Mouse (Mus musculus): ENCODE data around the gene Ccdc85b. TPM values are rescaled to one million over a fixed set of nuclear protein-coding genes. Genes with fewer than 3 reads are reported as not detected.
"Not testable (repeated sequence)": the region's sequence is repeated elsewhere in the genome, so short reads cannot be mapped to it uniquely, and the experiment has no call there.

The Ccdc85b gene
- total RNA-seq, 2 experiments from 2014 or later, result 10.4 to 10.6 TPM

GRCm38 (mm10) chr19:5425906-5426565 is 31.7 kb downstream of the Ccdc85b start:
- no peak for DNase-seq (ENCODE audit: low spot score in 2 of 2)

- peak; percentile 90 to 98 for DNase-seq (ENCODE audit: low spot score in 2 of 2)
Observed at GRCm38 (mm10) chr19:5424782-5425741, 32.6 kb downstream of the Ccdc85b start, which contains the start of the genes Drap1 and AI837181. TSS of gene Drap1 (minus strand) at chr19:5424979. TSS of gene AI837181 (plus strand) at chr19:5425144.

DNA sequence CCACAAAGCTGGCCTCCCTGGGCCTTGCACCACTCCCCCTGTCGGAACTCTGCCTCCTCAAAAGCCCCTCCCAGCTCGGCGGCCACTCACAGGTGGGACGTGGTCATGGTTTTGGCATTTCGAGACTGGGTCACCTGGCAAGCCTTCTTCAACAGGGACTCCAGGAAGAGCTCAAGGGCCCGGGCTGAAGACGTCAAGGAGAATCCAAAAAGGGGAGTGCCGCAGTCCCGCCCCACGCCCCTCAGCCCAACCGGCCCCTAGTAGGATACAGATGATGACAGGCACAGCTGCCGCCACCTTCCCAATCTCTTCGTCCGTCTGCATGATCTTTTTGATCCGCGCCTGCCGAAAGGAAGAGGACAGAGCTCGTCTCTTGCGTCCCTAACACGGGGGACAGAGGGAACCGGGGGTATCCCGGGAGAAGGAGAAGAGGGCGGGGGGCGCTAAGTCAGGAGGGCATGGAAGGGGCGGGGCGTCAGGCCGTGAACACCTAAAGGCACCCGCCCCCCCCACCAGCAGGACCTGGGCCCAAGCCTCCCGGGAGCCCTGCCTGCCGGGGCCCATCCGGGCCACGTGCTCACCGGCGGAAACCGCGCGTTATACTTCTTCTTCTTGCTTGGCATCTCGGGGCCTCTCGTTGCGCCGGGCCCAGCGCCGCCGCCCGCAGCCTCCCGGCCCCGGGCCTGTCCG is 33.5 kb downstream of the Ccdc85b start:
- DNase-seq (ENCODE audit: low spot score in 2 of 2), result peak; percentile 46 to 51

GRCm38 (mm10) chr19:5423561-5423960 is 34.1 kb downstream of the Ccdc85b start:
- no peak for DNase-seq (ENCODE audit: low spot score in 2 of 2)

DNA sequence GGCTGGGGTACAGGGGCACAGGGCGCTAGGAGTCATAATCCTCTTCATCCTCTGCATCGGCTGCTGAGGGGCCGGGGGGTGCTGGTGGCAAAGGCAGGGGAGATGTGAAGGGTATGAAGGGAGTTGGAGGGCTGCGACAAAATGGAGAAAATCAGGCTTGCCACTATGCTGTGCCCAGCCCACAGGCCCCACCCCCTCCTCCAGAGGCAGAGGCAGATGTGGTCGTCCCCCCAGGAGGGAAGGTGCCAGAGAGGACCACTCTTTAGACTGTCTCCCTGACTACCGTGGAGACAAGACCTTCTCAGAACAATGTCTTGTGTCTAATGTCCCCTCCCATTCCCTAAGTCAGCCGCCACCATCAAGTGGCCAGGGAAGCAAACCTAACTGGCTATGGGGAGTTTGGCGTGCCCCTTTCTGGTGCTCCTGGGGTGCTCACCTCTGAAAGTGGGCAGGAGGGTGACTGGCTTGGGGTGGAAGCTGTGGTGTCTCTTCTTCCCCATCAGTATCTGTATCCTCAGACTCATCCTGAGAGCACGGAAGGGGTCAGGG is 34.7 kb downstream of the Ccdc85b start:
- DNase-seq (ENCODE audit: low spot score in 2 of 2), result no peak

DNA sequence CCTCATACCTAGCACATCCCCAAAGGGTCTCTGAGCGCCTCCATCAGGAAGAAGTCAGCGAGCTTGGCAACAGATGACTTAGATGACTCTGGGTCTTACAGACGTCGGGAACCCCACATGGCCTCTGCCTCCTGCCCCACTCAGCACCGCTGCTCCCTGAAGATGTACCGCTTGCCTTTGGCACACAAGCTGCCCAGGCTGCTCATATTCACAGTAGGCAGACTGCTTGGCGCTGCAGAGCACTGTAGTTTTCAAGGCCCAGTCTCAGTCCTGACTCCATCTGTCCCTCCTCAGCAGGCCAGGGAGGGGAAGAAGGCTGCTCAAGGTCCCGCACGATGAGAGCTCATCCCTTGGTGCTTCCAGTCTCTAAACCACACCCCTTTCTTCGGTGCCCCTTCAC is 35.4 kb downstream of the Ccdc85b start:
- no peak for DNase-seq (ENCODE audit: low spot score in 2 of 2)

DNA sequence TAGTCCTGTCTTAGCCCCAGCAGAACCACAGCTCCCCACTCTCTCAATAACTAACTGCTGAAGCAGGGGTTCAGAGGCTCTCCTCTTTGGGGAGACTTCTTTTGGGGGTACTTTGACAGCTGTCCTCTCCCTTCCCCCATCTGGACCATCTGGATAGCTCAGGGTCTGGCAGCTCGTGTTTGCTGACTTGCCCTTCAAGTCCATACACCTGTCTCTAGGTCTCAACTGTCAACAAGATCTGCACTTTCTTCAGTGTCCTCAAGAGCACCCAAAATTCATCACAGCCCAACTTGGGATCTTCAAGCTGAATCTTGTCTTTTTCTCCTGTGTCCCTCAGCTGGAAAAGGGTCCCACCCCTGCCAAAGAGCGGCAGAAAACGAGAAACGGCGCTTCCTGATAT is 35.9 kb downstream of the Ccdc85b start:
- no peak for DNase-seq (ENCODE audit: low spot score in 2 of 2)

- no peak for DNase-seq (ENCODE audit: low spot score in 2 of 2)
Observed at GRCm38 (mm10) chr19:5420579-5420978, 37.1 kb downstream of the Ccdc85b start.

DNA sequence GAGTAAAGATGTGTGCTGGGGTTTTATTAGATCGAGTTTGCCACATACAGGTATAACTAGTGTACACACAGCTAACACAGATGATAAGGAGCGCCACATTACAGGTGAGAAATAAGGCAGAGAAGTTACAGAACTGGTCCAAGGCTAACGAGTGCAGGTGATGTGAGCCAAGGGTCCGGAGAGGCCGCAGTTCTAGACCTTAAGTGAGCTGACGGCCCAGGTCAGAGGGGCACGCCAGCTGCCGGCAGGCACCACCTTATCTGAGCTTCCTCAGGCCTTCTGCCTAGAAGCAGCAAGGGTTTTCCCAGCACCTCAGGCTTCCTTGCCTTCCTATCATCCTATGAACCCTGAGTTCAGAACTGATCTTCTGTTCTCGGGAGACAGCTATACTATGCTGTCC is 38.1 kb downstream of the Ccdc85b start:
- DNase-seq (ENCODE audit: low spot score in 2 of 2), result no peak

DNA sequence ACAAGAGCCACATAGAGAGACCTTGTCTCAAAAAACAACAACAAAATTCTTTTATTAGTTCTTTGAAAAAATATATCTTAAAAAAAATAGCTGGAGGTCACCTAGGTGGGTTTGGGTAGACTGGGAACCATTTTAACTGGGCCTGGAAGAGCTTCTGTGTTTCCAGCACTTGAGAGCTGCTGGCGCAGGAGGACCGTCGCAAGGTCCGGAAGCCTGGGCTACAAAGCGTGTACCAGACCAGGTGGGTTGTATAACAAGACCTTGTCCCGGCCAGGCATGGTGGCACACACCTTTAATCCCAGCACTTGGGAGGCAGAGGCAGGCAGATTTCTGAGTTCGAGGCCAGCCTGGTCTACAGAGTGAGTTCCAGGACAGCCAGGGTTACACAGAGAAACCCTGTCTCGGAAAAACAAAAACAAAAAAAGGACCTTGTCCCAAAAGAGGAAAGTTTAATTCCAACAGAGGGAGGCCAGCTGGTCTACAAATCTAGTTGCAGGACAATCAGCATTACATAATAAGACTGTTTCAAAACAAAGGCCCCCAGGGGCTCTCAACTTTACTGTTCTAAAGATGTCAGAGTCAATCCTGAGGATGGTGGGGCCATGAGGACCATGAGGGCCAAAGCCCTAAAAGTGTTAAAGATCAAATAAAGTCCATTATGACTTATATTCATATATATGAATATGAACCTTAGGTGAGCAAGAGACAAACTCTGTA is 38.8 kb downstream of the Ccdc85b start:
- no peak for DNase-seq (ENCODE audit: low spot score in 2 of 2)

DNA sequence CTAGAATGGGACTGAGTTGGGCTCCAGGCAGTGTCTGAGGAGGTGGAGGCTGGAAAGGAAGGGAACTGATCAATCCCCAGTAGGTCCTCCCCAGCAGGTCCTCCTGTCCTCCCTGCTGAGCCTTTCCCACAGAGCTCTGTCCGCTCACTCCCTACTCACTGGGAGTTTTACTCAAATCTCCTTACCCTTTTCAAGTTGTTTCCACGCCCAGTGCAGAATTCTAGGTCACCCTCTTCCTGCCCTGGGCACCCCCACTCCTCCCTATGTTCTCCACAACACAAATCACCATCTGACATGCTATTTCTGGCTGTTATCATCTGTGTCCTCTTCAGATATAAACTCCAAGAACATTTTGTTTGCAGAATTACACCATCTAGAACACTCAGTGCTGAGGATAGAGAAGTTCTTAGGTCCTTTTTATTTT is 43.1 kb downstream of the Ccdc85b start:
- DNase-seq (ENCODE audit: low spot score in 2 of 2), result no peak

DNA sequence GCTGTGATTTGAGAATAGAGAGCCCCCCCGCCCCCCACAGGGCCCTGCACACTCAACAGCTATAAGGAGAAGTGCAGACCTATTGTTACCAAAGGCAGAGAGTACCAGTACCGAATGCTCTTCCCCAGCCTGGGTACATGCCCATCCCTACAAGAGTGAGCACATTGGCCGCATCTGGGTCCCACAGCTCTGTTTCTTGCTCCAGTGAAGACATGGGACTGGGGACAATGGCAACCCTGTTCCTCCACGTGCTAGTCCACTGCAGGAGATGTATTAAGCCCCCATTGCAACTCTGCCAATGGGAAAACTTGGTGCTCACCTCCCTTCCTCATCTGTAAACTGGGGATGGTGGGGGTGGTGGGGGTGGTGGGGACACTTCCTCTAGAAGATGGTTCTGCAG is 43.9 kb downstream of the Ccdc85b start:
- DNase-seq (ENCODE audit: low spot score in 2 of 2), result no peak

DNA sequence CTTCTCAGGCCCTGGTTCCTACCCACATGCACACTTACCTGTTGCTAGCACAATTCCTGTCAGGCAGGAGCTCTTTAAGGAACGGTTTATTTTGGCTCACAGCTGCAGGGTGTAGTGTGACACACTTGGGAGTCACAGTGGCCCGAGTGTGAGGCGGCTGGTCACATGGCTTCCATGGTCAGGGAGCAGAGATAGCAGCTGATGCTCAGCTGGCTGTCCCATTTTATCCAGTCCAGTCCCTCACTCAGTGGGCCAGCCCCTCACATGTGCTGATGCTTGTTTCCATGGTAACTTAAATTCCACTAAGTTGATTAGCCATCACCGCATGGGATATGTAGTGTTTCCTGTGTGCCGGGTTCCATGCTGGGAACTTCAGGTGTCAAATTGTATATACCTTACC is 45.7 kb downstream of the Ccdc85b start:
- DNase-seq (ENCODE audit: low spot score in 2 of 2), result no peak

DNA sequence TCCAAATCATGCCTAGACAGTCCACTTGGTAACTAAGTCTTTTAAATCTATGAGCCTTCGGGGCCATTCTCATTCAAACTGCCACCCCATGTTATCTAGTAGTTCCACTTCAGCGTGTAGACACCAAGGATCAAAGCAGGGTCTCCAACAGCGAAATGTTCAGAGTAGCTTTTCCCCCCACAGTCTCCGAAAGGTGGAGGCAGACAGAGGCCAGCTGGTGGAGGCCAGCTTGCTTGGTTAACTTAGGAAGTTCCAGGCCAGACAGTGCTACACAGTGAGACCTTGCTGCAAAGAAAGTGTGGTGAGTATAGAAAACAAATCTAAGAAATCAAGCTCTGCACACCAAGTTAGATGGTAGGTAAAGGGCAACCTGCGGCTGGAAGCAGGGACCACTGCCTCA is 47.1 kb downstream of the Ccdc85b start:
- DNase-seq (ENCODE audit: low spot score in 2 of 2), result no peak

GRCm38 (mm10) chr19:5409068-5409467 is 48.6 kb downstream of the Ccdc85b start:
- DNase-seq (ENCODE audit: low spot score in 2 of 2), result no peak

GRCm38 (mm10) chr19:5408057-5409001 is 49.4 kb downstream of the Ccdc85b start:
- DNase-seq (ENCODE audit: low spot score in 2 of 2), result no peak

- DNase-seq (ENCODE audit: low spot score in 2 of 2), result no peak
Observed at GRCm38 (mm10) chr19:5407133-5407532, 50.6 kb downstream of the Ccdc85b start.

GRCm38 (mm10) chr19:5406531-5407126 is 51.1 kb downstream of the Ccdc85b start:
- not testable (repeated sequence) for DNase-seq (ENCODE audit: low spot score in 2 of 2)

- no peak for DNase-seq (ENCODE audit: low spot score in 2 of 2)
Observed at GRCm38 (mm10) chr19:5405924-5406323, 51.8 kb downstream of the Ccdc85b start.

All from adrenal gland, postnatal 4 days (tissue).